Comparison of ENCODE assay signal across 14 mouse cellular contexts in genomic region chr10:21884534-21884933, GRCm38 (mm10). TPM values are rescaled to one million over a fixed set of nuclear protein-coding genes. Genes with fewer than 3 reads are reported as not detected.
A peak's percentile ranks its signal among the peaks of the same experiment; 100 is the strongest.
DNase-seq lines count a peak whose midpoint lies in the region; ATAC-seq lines count a peak whose summit lies in the region.
"Had no signal": no experiment of that assay in that cellular context is flagged by ENCODE, and none has a peak within 500 bp of the region (broad histone marks: within the 10 kb centered on the region; RNA-seq: fewer than 3 reads in every experiment).

No protein-coding gene starts in this region.

- H3K27me3 ChIP-seq in midbrain, embryonic 13.5 days, result 0 out of 2 replicates have a peak, but pooled peaks cover 3% of the 10 kb centered on the region
- no peaks in the 10 kb centered on the region for H3K27me3 ChIP-seq in midbrain, embryonic 11.5 days (ENCODE audit: control insufficient read depth, insufficient read depth, low read length)
- H3K27me3 ChIP-seq in hindbrain, embryonic 14.5 days (ENCODE audit: control insufficient read depth, insufficient read depth, low read length), result no peaks in the 10 kb centered on the region
- H3K27me3 ChIP-seq in neural tube, embryonic 13.5 days, result no peaks in the 10 kb centered on the region

- H3K4me3 ChIP-seq in midbrain, embryonic 13.5 days (replicated peaks), result peak overlapping the region; percentile 55
- H3K4me3 ChIP-seq in midbrain, embryonic 11.5 days (ENCODE audit: low read depth, low read length), result no peak overlapping the region
- peak overlapping the region; percentile 54 for H3K4me3 ChIP-seq in hindbrain, embryonic 14.5 days (replicated peaks; ENCODE audit: low read length)
- peak overlapping the region; percentile 54 for H3K4me3 ChIP-seq in neural tube, embryonic 13.5 days
- H3K4me3 ChIP-seq: heart, embryonic 13.5 days; megakaryocyte, embryonic 14.5 days had no signal

- no peaks in the 10 kb centered on the region for H3K9me3 ChIP-seq in midbrain, embryonic 13.5 days
- H3K9me3 ChIP-seq in midbrain, embryonic 11.5 days (ENCODE audit: control insufficient read depth, low read length), result no peaks in the 10 kb centered on the region
- H3K9me3 ChIP-seq in hindbrain, embryonic 14.5 days (ENCODE audit: control insufficient read depth, low read length), result no peaks in the 10 kb centered on the region
- H3K9me3 ChIP-seq in neural tube, embryonic 13.5 days, result no peaks in the 10 kb centered on the region
- H3K9me3 ChIP-seq: heart, embryonic 13.5 days had no signal

- H3K9ac ChIP-seq in midbrain, embryonic 13.5 days (replicated peaks), result 0 out of 2 replicates have a peak overlapping the region, but pooled peaks have one; percentile 39
- no peak overlapping the region for H3K9ac ChIP-seq in midbrain, embryonic 11.5 days (ENCODE audit: low read length)
- H3K9ac ChIP-seq in hindbrain, embryonic 14.5 days, result peak overlapping the region; percentile 78
- H3K9ac ChIP-seq in neural tube, embryonic 13.5 days, result peak overlapping the region; percentile 81
- H3K9ac ChIP-seq: heart, embryonic 13.5 days had no signal

- no peak overlapping the region for H3K27ac ChIP-seq in midbrain, embryonic 13.5 days
- no peak overlapping the region for H3K27ac ChIP-seq in midbrain, embryonic 11.5 days (ENCODE audit: low read depth, low read length)
- H3K27ac ChIP-seq in hindbrain, embryonic 14.5 days, result no peak overlapping the region
- H3K27ac ChIP-seq in neural tube, embryonic 13.5 days (replicated peaks), result no peak overlapping the region
- H3K27ac ChIP-seq: heart, embryonic 13.5 days had no signal

- no peaks in the 10 kb centered on the region for H3K36me3 ChIP-seq in midbrain, embryonic 13.5 days
- no peaks in the 10 kb centered on the region for H3K36me3 ChIP-seq in midbrain, embryonic 11.5 days (ENCODE audit: control insufficient read depth, insufficient read depth, low read length)
- H3K36me3 ChIP-seq in hindbrain, embryonic 14.5 days (replicated peaks; ENCODE audit: control insufficient read depth, insufficient read depth), result no peaks in the 10 kb centered on the region
- H3K36me3 ChIP-seq in neural tube, embryonic 13.5 days, result no peaks in the 10 kb centered on the region
- H3K36me3 ChIP-seq: heart, embryonic 13.5 days had no signal

- H3K4me1 ChIP-seq in midbrain, embryonic 13.5 days (replicated peaks), result peaks cover 36% of the 10 kb centered on the region
- peaks cover 7% of the 10 kb centered on the region for H3K4me1 ChIP-seq in midbrain, embryonic 11.5 days (ENCODE audit: control insufficient read depth, insufficient read depth, low read length)
- peaks cover 31% of the 10 kb centered on the region; the same call in 1 of the 2 replicates for H3K4me1 ChIP-seq in hindbrain, embryonic 14.5 days (replicated peaks; ENCODE audit: control insufficient read depth, insufficient read depth, low read length)
- peaks cover 37% of the 10 kb centered on the region for H3K4me1 ChIP-seq in neural tube, embryonic 13.5 days (replicated peaks)

- no peak for ATAC-seq in midbrain, embryonic 13.5 days
- no peak for ATAC-seq in midbrain, embryonic 11.5 days (ENCODE audit: low FRiP score)
- ATAC-seq in hindbrain, embryonic 14.5 days (ENCODE audit: low FRiP score), result no peak
- ATAC-seq in neural tube, embryonic 13.5 days (ENCODE audit: low read depth), result no peak
- ATAC-seq: inflammation-experienced regulatory T-cells, adult 6 months had no signal

- peak overlapping the region; percentile 60 for H3K4me2 ChIP-seq in midbrain, embryonic 13.5 days (replicated peaks)
- no peak overlapping the region for H3K4me2 ChIP-seq in midbrain, embryonic 11.5 days
- peak overlapping the region; percentile 70 for H3K4me2 ChIP-seq in hindbrain, embryonic 14.5 days (replicated peaks)
- peak overlapping the region; percentile 66 for H3K4me2 ChIP-seq in neural tube, embryonic 13.5 days
- H3K4me2 ChIP-seq: heart, embryonic 13.5 days had no signal

- DNase-seq in cerebellum, postnatal 10 days, result peak; percentile 31 to 43
- DNase-seq in cerebellum, adult 11 months, result no peak
- no peak for DNase-seq in midbrain, embryonic 11.5 days (ENCODE audit: low spot score, missing footprints)
- no peak for DNase-seq in hindbrain, embryonic 14.5 days (ENCODE audit: low spot score)
- no peak for DNase-seq in spleen, postnatal 36 days (ENCODE audit: low spot score in 2 of 2)
- DNase-seq in natural killer cell, adult 2 months (ENCODE audit: low spot score in 2 of 2), result no peak
- DNase-seq: kidney, postnatal 4 days; right cerebral cortex, postnatal 25 days; thymus, postnatal 25 days had no signal

- WGBS in midbrain, embryonic 13.5 days, result 59% methylated on average over 3 of the region's 3 CpGs
- WGBS in midbrain, embryonic 11.5 days, result 67% methylated on average over 3 of the region's 3 CpGs
- 41% methylated on average over 3 of the region's 3 CpGs for WGBS in hindbrain, embryonic 14.5 days
- 41% methylated on average over 3 of the region's 3 CpGs for WGBS in neural tube, embryonic 13.5 days

RNA-seq across cellular contexts. Expression of gene Sgk1, which starts 2.5 kb away (rescaled TPM):
- 35.9 and 36.7 TPM in 2 replicates for polyA plus RNA-seq in midbrain, embryonic 13.5 days (2015; fragmentation: Nextera tagmentation; extraction: Ambion mirVana)
- 20.8 and 25.7 TPM in 2 replicates for polyA plus RNA-seq in midbrain, embryonic 11.5 days (2014; fragmentation: Nextera tagmentation; extraction: Ambion mirVana)
- 41.4 and 44.3 TPM in 2 replicates for polyA plus RNA-seq in hindbrain, embryonic 14.5 days (2014; fragmentation: Nextera tagmentation; extraction: Ambion mirVana)
- 30.9 and 34.7 TPM in 2 replicates for polyA plus RNA-seq in neural tube, embryonic 13.5 days (2015; fragmentation: Nextera tagmentation; extraction: Ambion mirVana)

Comparison
In these comparisons a context has a peak if more than half of its experiments do, and no peak if none do; other contexts are left out.
1. DNase-seq: peak in cerebellum, postnatal 10 days (2 of 2); none in cerebellum, adult 11 months (single experiment), midbrain, embryonic 11.5 days (single experiment), hindbrain, embryonic 14.5 days (single experiment), spleen, postnatal 36 days (0 of 2) and natural killer cell, adult 2 months (0 of 2).